Mouse (Mus musculus) cerebellum, adult 2 months (tissue): ENCODE results near the gene Scfd2.

ENCODE experiments used
- CTCF ChIP-seq: fragments of 200-500 bp; IDR thresholded peaks from 2 replicates; pipeline ENCODE4 v1.5.1; 2011; ENCODE audit warnings: low read depth, mild to moderate bottlenecking, control low read depth, low read length, moderate library complexity, borderline replicate concordance; ENCODE audit not compliant: insufficient read depth
- POLR2A ChIP-seq: fragments of 200-500 bp; IDR thresholded peaks from 2 replicates; pipeline ENCODE4 v1.6.1; 2011; ENCODE audit warnings: low read length, control low read depth, borderline replicate concordance; ENCODE audit not compliant: insufficient read depth

GRCm38 (mm10) chr5:74196307-74196618 is 335.3 kb downstream of the Scfd2 start:
- TF ChIP-seq POLR2A (no peak), CTCF (no peak)
